26 mouse cellular contexts compared by ENCODE assay signal in genomic region chr3:79272939-79273338, GRCm38 (mm10). TPM values are rescaled to one million over a fixed set of nuclear protein-coding genes. Genes with fewer than 3 reads are reported as not detected.
A peak's percentile ranks its signal among the peaks of the same experiment; 100 is the strongest.
DNase-seq lines count a peak whose midpoint lies in the region; ATAC-seq lines count a peak whose summit lies in the region.
"Had no signal": no experiment of that assay in that cellular context is flagged by ENCODE, and none has a peak within 500 bp of the region (broad histone marks: within the 10 kb centered on the region; RNA-seq: fewer than 3 reads in every experiment).

No protein-coding gene starts in this region.

- peak; percentile 82 for ATAC-seq in activated CD4-positive, CD25-positive, alpha-beta regulatory T cell, adult 4 months
- peak; percentile 94 for ATAC-seq in inflammation-experienced regulatory T-cells, adult 6 months
- peak; percentile 45; the same call in 1 of the 2 replicates for ATAC-seq in megakaryocyte, adult 5-6 weeks (ENCODE audit: poor library complexity, severe bottlenecking)
- ATAC-seq: forebrain, embryonic 16.5 days; hindbrain, embryonic 16.5 days; intestine, embryonic 16.5 days; liver, embryonic 12.5 days; liver, postnatal 0 days; midbrain, embryonic 15.5 days had no signal

- peak; percentile 82 for DNase-seq in 416B (ENCODE audit: low read depth)
- DNase-seq in thymus, postnatal 14 days, result no peak
- DNase-seq in frontal cortex, postnatal 25 days (ENCODE audit: low spot score in 2 of 2), result no peak
- DNase-seq in embryo, embryonic 11 days, result no peak
- DNase-seq: adrenal gland, postnatal 10 days; cerebellum, adult 11-12 months; cerebellum, postnatal 10 days; gastrocnemius, postnatal 10 days; heart, adult 11 months; kidney, adult 8-10 months; kidney, postnatal 10 days; layer of hippocampus, adult 9-11 months; liver, postnatal 0 days; lung, postnatal 4 days; retina, postnatal 1 day; right cerebral cortex, postnatal 14 days; thymus, adult 18-20 months; thymus, postnatal 36 days had no signal

RNA-seq across cellular contexts. Expression of gene Rapgef2, which starts 13.4 kb away (rescaled TPM):
- 1 to 10 TPM; 4.3 to 5.8 TPM for polyA plus RNA-seq in activated CD4-positive, CD25-positive, alpha-beta regulatory T cell, adult 4 months (2017; shearing (Covaris generic))
- 1 to 10 TPM; 5.0 to 7.9 (median 6.5) TPM for polyA plus RNA-seq in inflammation-experienced regulatory T-cells, adult 6 months (2017; shearing (Covaris generic))
- 17.0 and 17.1 TPM in 2 replicates for total RNA-seq in megakaryocyte, adult 5-6 weeks (2015)
- 16.4 and 20.5 TPM in 2 replicates for total RNA-seq in megakaryocyte, adult 5-6 weeks (2017)
